In the genomic region with DNA sequence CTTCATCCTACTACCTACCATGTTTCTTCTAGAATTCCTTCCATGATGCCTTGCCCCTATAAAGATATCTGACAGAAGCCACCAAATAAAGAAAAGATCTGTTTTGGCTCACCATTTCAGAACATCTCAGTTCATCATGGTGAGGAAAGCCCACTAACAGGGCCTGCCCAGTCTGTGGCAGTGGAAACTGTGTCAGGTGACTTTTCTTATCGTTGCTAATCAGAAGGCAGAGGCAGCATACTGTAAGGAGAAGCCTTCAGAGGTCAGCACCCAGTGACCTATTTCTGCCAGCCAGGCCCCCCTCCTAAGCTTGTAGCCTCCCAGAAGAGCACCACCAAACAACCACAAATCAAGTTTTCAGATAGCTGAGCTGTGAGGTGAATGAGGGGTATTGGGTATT, we compare ENCODE assay signal across 12 mouse cellular contexts.
DNase-seq lines count a peak whose midpoint lies in the region; ATAC-seq and TF ChIP-seq lines count a peak whose summit lies in the region.
"Had no signal": no experiment of that assay in that cellular context is flagged by ENCODE, and none has a peak within 500 bp of the region (broad histone marks: within the 10 kb centered on the region; RNA-seq: fewer than 3 reads in every experiment).

No protein-coding gene starts in this region.

- H3K27me3 ChIP-seq in hindbrain, embryonic 13.5 days = no peaks in the 10 kb centered on the region
- no peaks in the 10 kb centered on the region for H3K27me3 ChIP-seq in hindbrain, postnatal 0 days (ENCODE audit: insufficient read depth, low read length)
- H3K27me3 ChIP-seq: midbrain, embryonic 12.5 days had no signal

- DNase-seq in gastrocnemius, adult 2 months = no peak
- no peak for DNase-seq in gastrocnemius, postnatal 14 days
- no peak for DNase-seq in hindbrain, postnatal 0 days (ENCODE audit: low spot score)
- DNase-seq in right cerebral cortex, postnatal 4 days = no peak
- DNase-seq in cerebellum, adult 18-20 months = no peak
- DNase-seq: cerebellum, adult 11-12 months had no signal

- H3K79me2 ChIP-seq in macrophage (ENCODE audit: inconsistent target) = peaks cover 65% of the 10 kb centered on the region

- H3K9me3 ChIP-seq in hindbrain, embryonic 13.5 days = no peaks in the 10 kb centered on the region
- no peaks in the 10 kb centered on the region for H3K9me3 ChIP-seq in hindbrain, postnatal 0 days (ENCODE audit: low read length)
- H3K9me3 ChIP-seq: hindbrain, embryonic 10.5 days; midbrain, embryonic 12.5 days had no signal

- H3K4me2 ChIP-seq in hindbrain, embryonic 13.5 days = no peak overlapping the region
- no peak overlapping the region for H3K4me2 ChIP-seq in hindbrain, postnatal 0 days (ENCODE audit: low read depth, low read length)
- H3K4me2 ChIP-seq: midbrain, embryonic 12.5 days had no signal

- peak overlapping the region; percentile 26; the same call in 1 of the 2 replicates for H3K4me3 ChIP-seq in gastrocnemius, adult 2 months
- no peak overlapping the region for H3K4me3 ChIP-seq in hindbrain, embryonic 13.5 days
- no peak overlapping the region for H3K4me3 ChIP-seq in hindbrain, postnatal 0 days (ENCODE audit: low read length)
- no peak overlapping the region for H3K4me3 ChIP-seq in brown adipose tissue, adult 24 weeks (ENCODE audit: insufficient read depth, low read depth, low read length)
- H3K4me3 ChIP-seq in macrophage (ENCODE audit: inconsistent target) = no peak overlapping the region
- H3K4me3 ChIP-seq: hindbrain, embryonic 10.5 days; midbrain, embryonic 12.5 days had no signal

- 61% methylated on average over 1 of the region's 1 CpGs for WGBS in hindbrain, embryonic 13.5 days
- 71% methylated on average over 1 of the region's 1 CpGs for WGBS in hindbrain, postnatal 0 days
- WGBS in macrophage (ENCODE audit: missing documents) = 10% methylated on average over 1 of the region's 1 CpGs

- H3K27ac ChIP-seq in gastrocnemius, adult 2 months = peak overlapping the region; percentile 89
- no peak overlapping the region for H3K27ac ChIP-seq in hindbrain, embryonic 13.5 days
- no peak overlapping the region for H3K27ac ChIP-seq in hindbrain, postnatal 0 days
- H3K27ac ChIP-seq in brown adipose tissue, adult 24 weeks (replicated peaks; ENCODE audit: low read depth, low read length) = peak overlapping the region; percentile 91
- H3K27ac ChIP-seq in macrophage = peak overlapping the region; percentile 79
- H3K27ac ChIP-seq: midbrain, embryonic 12.5 days had no signal

- H3K4me1 ChIP-seq in hindbrain, embryonic 13.5 days (replicated peaks) = peaks cover 13% of the 10 kb centered on the region
- H3K4me1 ChIP-seq in hindbrain, postnatal 0 days (ENCODE audit: insufficient read depth, low read length) = 0 out of 2 replicates have a peak, but pooled peaks cover 10% of the 10 kb centered on the region
- H3K4me1 ChIP-seq in brown adipose tissue, adult 24 weeks (ENCODE audit: control insufficient read depth, insufficient read depth, insufficient read length, low read length) = peaks cover 19% of the 10 kb centered on the region

- H3K9ac ChIP-seq in hindbrain, embryonic 13.5 days = no peak overlapping the region
- no peak overlapping the region for H3K9ac ChIP-seq in hindbrain, postnatal 0 days (replicated peaks; ENCODE audit: low read length)
- H3K9ac ChIP-seq: midbrain, embryonic 12.5 days had no signal

- H3K36me3 ChIP-seq in hindbrain, embryonic 13.5 days = no peaks in the 10 kb centered on the region
- H3K36me3 ChIP-seq in hindbrain, postnatal 0 days (ENCODE audit: insufficient read depth, low read length) = no peaks in the 10 kb centered on the region
- H3K36me3 ChIP-seq in macrophage (ENCODE audit: inconsistent target) = no peaks in the 10 kb centered on the region
- H3K36me3 ChIP-seq: hindbrain, embryonic 10.5 days; midbrain, embryonic 12.5 days had no signal

- no peak for TF ChIP-seq CTCF in gastrocnemius, adult 2 months (IDR thresholded peaks at IDR 0.05)
- TF ChIP-seq CTCF in hindbrain, postnatal 0 days (IDR thresholded peaks at IDR 0.05; ENCODE audit: low read depth) = no peak

- intact Hi-C loops in gastrocnemius, adult 2 months (cut with DNase I) = no loop called here
- intact Hi-C loops in gastrocnemius, postnatal 14 days (cut with DNase I; ENCODE audit: low total_unique reads) = no loop called here

- ATAC-seq in hindbrain, embryonic 13.5 days (ENCODE audit: low FRiP score) = 0 out of 2 replicates have a peak, but pooled peaks have one; percentile 29
- no peak for ATAC-seq in hindbrain, postnatal 0 days
- ATAC-seq: lung, postnatal 0 days had no signal

Comparison
In these comparisons a context has a peak if more than half of its experiments do, and no peak if none do; other contexts are left out.
1. H3K27ac ChIP-seq: peak in gastrocnemius, adult 2 months (single experiment), brown adipose tissue, adult 24 weeks (single experiment) and macrophage (single experiment); none in hindbrain, embryonic 13.5 days (single experiment) and hindbrain, postnatal 0 days (single experiment).